Mouse (Mus musculus): ENCODE data around the gene Adk. TPM values are rescaled to one million over a fixed set of nuclear protein-coding genes. Genes with fewer than 3 reads are reported as not detected.

Adk gene
- polyA plus RNA-seq, 1 experiment from 2014 or later = 33.5 TPM

DNA sequence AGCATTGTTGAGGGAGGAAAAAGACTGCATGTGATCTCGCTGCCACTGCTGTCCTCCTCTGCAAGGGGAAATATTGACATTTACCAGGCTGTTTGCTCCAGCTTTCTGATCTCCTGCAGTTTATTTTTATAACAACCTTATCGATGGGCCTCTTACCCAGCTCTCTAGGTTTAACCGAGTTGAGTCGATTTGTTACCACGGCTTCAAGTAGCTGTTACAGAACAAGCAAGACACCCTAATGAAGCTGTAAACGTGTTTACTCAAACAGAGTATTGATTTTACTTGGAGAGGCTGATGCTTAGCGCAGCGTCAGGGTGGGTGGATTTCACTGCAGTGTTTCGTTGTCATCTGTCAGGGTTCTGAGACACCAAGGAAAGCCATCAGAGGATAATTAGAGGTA is 382.3 kb downstream of the Adk start:
- Histone ChIP-seq H3K27me3 (ENCODE audit: control insufficient read depth, insufficient read depth, low read length) (no peaks in the 10 kb centered on the region), H3K36me3 (ENCODE audit: control insufficient read depth, insufficient read depth, low read length) (no peaks in the 10 kb centered on the region), H3K27ac (ENCODE audit: low read depth, low read length) (no peak overlapping the region; the same call in 1 of the 2 replicates), H3K4me1 (ENCODE audit: control insufficient read depth, insufficient read depth, low read length) (no peaks in the 10 kb centered on the region), H3K4me3 (ENCODE audit: low read depth, low read length) (no peak overlapping the region), H3K9me3 (ENCODE audit: control insufficient read depth, low read length) (no peaks in the 10 kb centered on the region), H3K9ac (replicated peaks; ENCODE audit: low read depth, low read length) (no peak overlapping the region), H3K4me2 (ENCODE audit: low read depth, low read length) (no peak overlapping the region)
- 66% methylated on average over 9 of the region's 9 CpGs for WGBS
- no peak for ATAC-seq (ENCODE audit: low read depth)

- Histone ChIP-seq H3K36me3 (ENCODE audit: control insufficient read depth, insufficient read depth, low read length) (no peaks in the 10 kb centered on the region), H3K4me3 (ENCODE audit: low read depth, low read length) (no peak overlapping the region), H3K27me3 (ENCODE audit: control insufficient read depth, insufficient read depth, low read length) (no peaks in the 10 kb centered on the region), H3K9ac (replicated peaks; ENCODE audit: low read depth, low read length) (no peak overlapping the region), H3K27ac (ENCODE audit: low read depth, low read length) (no peak overlapping the region), H3K9me3 (ENCODE audit: control insufficient read depth, low read length) (no peaks in the 10 kb centered on the region), H3K4me1 (ENCODE audit: control insufficient read depth, insufficient read depth, low read length) (no peaks in the 10 kb centered on the region), H3K4me2 (ENCODE audit: low read depth, low read length) (no peak overlapping the region)
- 51% methylated on average over 4 of the region's 4 CpGs for WGBS
- no peak for ATAC-seq (ENCODE audit: low read depth)
Observed at GRCm38 (mm10) chr14:21439785-21440184, 387.4 kb downstream of the Adk start.

DNA sequence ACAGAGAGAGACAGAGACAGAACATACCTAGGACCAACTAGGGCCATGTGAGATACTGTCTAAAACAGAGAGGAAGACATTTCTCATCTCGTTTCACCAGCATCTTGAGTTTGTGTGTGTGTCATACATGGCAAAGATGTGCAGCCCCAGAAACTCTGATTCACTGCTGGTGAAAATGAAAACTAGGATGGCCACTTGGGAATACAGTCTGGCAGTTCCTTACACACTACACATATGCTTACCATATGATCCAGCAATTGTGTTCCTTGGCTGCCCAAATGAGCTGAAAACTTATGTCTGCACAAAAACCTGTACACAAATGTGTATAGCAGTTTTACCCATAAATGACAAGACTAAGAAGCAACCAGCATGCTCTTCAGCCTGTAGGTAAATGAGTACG is 388.2 kb downstream of the Adk start:
- no peak overlapping the region for H3K4me3 ChIP-seq (ENCODE audit: low read depth, low read length)
- no peaks in the 10 kb centered on the region for H3K36me3 ChIP-seq (ENCODE audit: control insufficient read depth, insufficient read depth, low read length)
- H3K27ac ChIP-seq (ENCODE audit: low read depth, low read length) = no peak overlapping the region
- no peak overlapping the region for H3K9ac ChIP-seq (replicated peaks; ENCODE audit: low read depth, low read length)
- no peak overlapping the region for H3K4me2 ChIP-seq (ENCODE audit: low read depth, low read length)
- no peak for ATAC-seq (ENCODE audit: low read depth)
- no peaks in the 10 kb centered on the region for H3K27me3 ChIP-seq (ENCODE audit: control insufficient read depth, insufficient read depth, low read length)
- H3K4me1 ChIP-seq (ENCODE audit: control insufficient read depth, insufficient read depth, low read length) = no peaks in the 10 kb centered on the region
- H3K9me3 ChIP-seq (ENCODE audit: control insufficient read depth, low read length) = no peaks in the 10 kb centered on the region
- WGBS = 95% methylated on average over 2 of the region's 2 CpGs

- WGBS = 80% methylated on average over 10 of the region's 10 CpGs
- H3K36me3 ChIP-seq (ENCODE audit: control insufficient read depth, insufficient read depth, low read length) = no peaks in the 10 kb centered on the region
- no peaks in the 10 kb centered on the region for H3K9me3 ChIP-seq (ENCODE audit: control insufficient read depth, low read length)
- no peak overlapping the region for H3K4me2 ChIP-seq (ENCODE audit: low read depth, low read length)
- H3K9ac ChIP-seq (replicated peaks; ENCODE audit: low read depth, low read length) = no peak overlapping the region
- H3K27ac ChIP-seq (ENCODE audit: low read depth, low read length) = no peak overlapping the region
- H3K27me3 ChIP-seq (ENCODE audit: control insufficient read depth, insufficient read depth, low read length) = no peaks in the 10 kb centered on the region
- H3K4me1 ChIP-seq (ENCODE audit: control insufficient read depth, insufficient read depth, low read length) = no peaks in the 10 kb centered on the region
- H3K4me3 ChIP-seq (ENCODE audit: low read depth, low read length) = no peak overlapping the region
- ATAC-seq (ENCODE audit: low read depth) = no peak
Observed at GRCm38 (mm10) chr14:21441772-21442533, 389.6 kb downstream of the Adk start.

GRCm38 (mm10) chr14:21452581-21452980 is 400.2 kb downstream of the Adk start:
- Histone ChIP-seq H3K4me2 (ENCODE audit: low read depth, low read length) (no peak overlapping the region), H3K9me3 (ENCODE audit: control insufficient read depth, low read length) (no peaks in the 10 kb centered on the region), H3K4me3 (ENCODE audit: low read depth, low read length) (no peak overlapping the region), H3K27me3 (ENCODE audit: control insufficient read depth, insufficient read depth, low read length) (no peaks in the 10 kb centered on the region), H3K27ac (ENCODE audit: low read depth, low read length) (no peak overlapping the region), H3K9ac (replicated peaks; ENCODE audit: low read depth, low read length) (no peak overlapping the region), H3K36me3 (ENCODE audit: control insufficient read depth, insufficient read depth, low read length) (no peaks in the 10 kb centered on the region), H3K4me1 (ENCODE audit: control insufficient read depth, insufficient read depth, low read length) (no peaks in the 10 kb centered on the region)
- no peak for ATAC-seq (ENCODE audit: low read depth)
- WGBS = 61% methylated on average over 4 of the region's 4 CpGs

GRCm38 (mm10) chr14:21453896-21454295 is 401.5 kb downstream of the Adk start:
- no peak for ATAC-seq (ENCODE audit: low read depth)
- WGBS = 86% methylated on average over 2 of the region's 2 CpGs
- Histone ChIP-seq H3K27ac (ENCODE audit: low read depth, low read length) (no peak overlapping the region), H3K4me1 (ENCODE audit: control insufficient read depth, insufficient read depth, low read length) (no peaks in the 10 kb centered on the region), H3K9ac (replicated peaks; ENCODE audit: low read depth, low read length) (no peak overlapping the region), H3K4me2 (ENCODE audit: low read depth, low read length) (no peak overlapping the region), H3K4me3 (ENCODE audit: low read depth, low read length) (no peak overlapping the region), H3K27me3 (ENCODE audit: control insufficient read depth, insufficient read depth, low read length) (no peaks in the 10 kb centered on the region), H3K9me3 (ENCODE audit: control insufficient read depth, low read length) (no peaks in the 10 kb centered on the region), H3K36me3 (ENCODE audit: control insufficient read depth, insufficient read depth, low read length) (no peaks in the 10 kb centered on the region)

- ATAC-seq (ENCODE audit: low read depth) = no peak
- Histone ChIP-seq H3K36me3 (ENCODE audit: control insufficient read depth, insufficient read depth, low read length) (no peaks in the 10 kb centered on the region), H3K4me2 (ENCODE audit: low read depth, low read length) (no peak overlapping the region), H3K9me3 (ENCODE audit: control insufficient read depth, low read length) (no peaks in the 10 kb centered on the region), H3K27me3 (ENCODE audit: control insufficient read depth, insufficient read depth, low read length) (no peaks in the 10 kb centered on the region), H3K9ac (replicated peaks; ENCODE audit: low read depth, low read length) (no peak overlapping the region), H3K4me1 (ENCODE audit: control insufficient read depth, insufficient read depth, low read length) (no peaks in the 10 kb centered on the region), H3K27ac (ENCODE audit: low read depth, low read length) (no peak overlapping the region), H3K4me3 (ENCODE audit: low read depth, low read length) (no peak overlapping the region)
- 93% methylated on average over 7 of the region's 7 CpGs for WGBS
Observed at GRCm38 (mm10) chr14:21455654-21456350, 403.4 kb downstream of the Adk start.

DNA sequence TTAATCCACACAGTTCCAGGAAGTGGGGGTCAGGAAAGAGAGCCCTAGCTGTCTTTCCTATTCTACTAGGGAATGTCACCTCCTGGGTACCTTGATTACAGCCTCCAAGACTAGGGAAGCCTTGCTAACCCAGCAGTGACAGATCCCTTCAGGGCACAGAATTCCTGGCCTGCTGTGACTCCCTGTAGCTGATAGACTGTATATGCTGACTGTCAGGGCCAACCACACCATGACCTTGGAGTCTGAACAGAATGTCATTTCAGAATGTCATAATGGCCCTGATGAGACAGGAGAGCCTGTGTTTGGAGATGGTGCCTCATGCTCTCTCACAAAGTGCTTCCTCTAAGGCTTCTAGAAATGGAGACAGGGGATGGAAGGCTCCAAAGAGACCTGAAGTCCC is 404.2 kb downstream of the Adk start:
- Histone ChIP-seq H3K4me2 (ENCODE audit: low read depth, low read length) (no peak overlapping the region), H3K4me3 (ENCODE audit: low read depth, low read length) (no peak overlapping the region), H3K9ac (replicated peaks; ENCODE audit: low read depth, low read length) (no peak overlapping the region), H3K27ac (ENCODE audit: low read depth, low read length) (no peak overlapping the region), H3K9me3 (ENCODE audit: control insufficient read depth, low read length) (no peaks in the 10 kb centered on the region), H3K36me3 (ENCODE audit: control insufficient read depth, insufficient read depth, low read length) (no peaks in the 10 kb centered on the region), H3K4me1 (ENCODE audit: control insufficient read depth, insufficient read depth, low read length) (no peaks in the 10 kb centered on the region), H3K27me3 (ENCODE audit: control insufficient read depth, insufficient read depth, low read length) (no peaks in the 10 kb centered on the region)
- no peak for ATAC-seq (ENCODE audit: low read depth)

DNA sequence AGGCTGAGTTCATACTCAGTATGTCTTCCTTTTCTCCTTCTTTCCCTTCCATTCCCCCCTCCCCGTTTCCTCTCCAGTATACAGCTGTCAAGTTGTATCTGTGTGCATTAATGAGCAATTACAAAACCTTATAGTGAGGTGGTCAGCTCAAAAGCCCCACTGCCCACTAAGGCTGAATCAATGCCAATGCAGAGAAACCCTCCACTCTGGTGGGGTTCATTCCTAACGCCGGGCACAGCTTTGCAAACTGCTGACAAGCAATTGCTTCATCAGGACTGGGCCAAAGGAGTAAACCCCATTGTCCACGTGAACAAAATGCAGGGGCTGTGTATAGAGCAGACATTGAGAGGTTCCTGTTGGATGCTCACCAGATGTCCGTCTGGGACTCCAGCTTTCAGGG is 405.5 kb downstream of the Adk start:
- no peaks in the 10 kb centered on the region for H3K9me3 ChIP-seq (ENCODE audit: control insufficient read depth, low read length)
- WGBS = 83% methylated on average over 5 of the region's 5 CpGs
- no peak overlapping the region for H3K27ac ChIP-seq (ENCODE audit: low read depth, low read length)
- H3K4me2 ChIP-seq (ENCODE audit: low read depth, low read length) = no peak overlapping the region
- H3K27me3 ChIP-seq (ENCODE audit: control insufficient read depth, insufficient read depth, low read length) = no peaks in the 10 kb centered on the region
- no peak for ATAC-seq (ENCODE audit: low read depth)
- H3K9ac ChIP-seq (replicated peaks; ENCODE audit: low read depth, low read length) = no peak overlapping the region
- no peak overlapping the region for H3K4me3 ChIP-seq (ENCODE audit: low read depth, low read length)
- no peaks in the 10 kb centered on the region for H3K4me1 ChIP-seq (ENCODE audit: control insufficient read depth, insufficient read depth, low read length)
- H3K36me3 ChIP-seq (ENCODE audit: control insufficient read depth, insufficient read depth, low read length) = no peaks in the 10 kb centered on the region
